Mouse (Mus musculus) lung, postnatal 36 days (tissue): Measurements from ENCODE around the gene Tmbim6.

Source experiments
- DNase-seq: peaks from one replicate; pipeline ENCODE4 v3.0.0; 2022; ENCODE audit warnings: mixed read lengths

The Tmbim6 gene

DNA sequence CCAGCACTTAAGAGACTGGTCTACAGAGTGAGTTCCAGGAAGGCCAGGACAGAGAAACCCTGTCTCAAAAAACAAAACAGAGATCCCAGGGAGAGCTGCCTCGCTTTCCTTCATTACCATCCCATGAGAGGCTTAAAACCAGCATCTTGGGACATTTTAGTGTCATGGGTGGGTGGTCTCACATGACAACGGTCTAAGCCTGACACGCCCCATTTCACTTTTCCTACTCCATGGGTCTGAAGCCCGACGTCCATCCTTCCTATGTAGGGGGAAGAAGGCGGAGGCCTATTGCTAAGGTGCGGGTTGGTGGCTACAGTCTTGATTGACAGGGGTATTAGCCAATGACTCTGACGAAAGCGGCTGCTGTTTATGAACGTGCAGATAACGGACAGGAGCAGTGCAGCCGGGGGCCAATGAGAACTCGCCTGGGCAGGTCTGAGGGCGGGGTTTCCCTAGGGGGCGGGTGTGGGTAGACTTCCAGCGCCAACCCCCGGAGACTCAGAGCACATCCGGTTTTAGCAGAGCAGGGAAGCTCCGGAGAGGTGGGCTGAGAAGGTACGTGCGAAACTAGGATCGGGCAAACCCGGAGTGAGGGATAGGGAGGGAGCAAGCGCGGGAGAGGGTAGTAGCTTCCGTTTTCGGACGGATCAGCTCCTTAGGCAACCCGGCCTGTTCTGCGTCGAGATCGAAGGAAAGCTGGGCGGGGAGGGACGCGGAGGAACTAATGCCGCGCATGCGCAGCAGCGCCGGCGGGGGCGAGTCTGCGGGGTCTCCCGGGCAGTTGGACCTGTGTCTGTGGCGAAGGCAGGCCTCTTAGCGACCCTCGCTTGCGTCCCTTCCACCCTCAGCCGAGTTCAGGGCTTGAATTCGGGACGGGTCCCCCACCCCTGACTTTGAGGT, at the start of gene Tmbim6:
Gene Tmbim6 (plus strand): TSS at position 397 of the 900 bp plus-strand sequence.
- peak; percentile 100 for DNase-seq

DNA sequence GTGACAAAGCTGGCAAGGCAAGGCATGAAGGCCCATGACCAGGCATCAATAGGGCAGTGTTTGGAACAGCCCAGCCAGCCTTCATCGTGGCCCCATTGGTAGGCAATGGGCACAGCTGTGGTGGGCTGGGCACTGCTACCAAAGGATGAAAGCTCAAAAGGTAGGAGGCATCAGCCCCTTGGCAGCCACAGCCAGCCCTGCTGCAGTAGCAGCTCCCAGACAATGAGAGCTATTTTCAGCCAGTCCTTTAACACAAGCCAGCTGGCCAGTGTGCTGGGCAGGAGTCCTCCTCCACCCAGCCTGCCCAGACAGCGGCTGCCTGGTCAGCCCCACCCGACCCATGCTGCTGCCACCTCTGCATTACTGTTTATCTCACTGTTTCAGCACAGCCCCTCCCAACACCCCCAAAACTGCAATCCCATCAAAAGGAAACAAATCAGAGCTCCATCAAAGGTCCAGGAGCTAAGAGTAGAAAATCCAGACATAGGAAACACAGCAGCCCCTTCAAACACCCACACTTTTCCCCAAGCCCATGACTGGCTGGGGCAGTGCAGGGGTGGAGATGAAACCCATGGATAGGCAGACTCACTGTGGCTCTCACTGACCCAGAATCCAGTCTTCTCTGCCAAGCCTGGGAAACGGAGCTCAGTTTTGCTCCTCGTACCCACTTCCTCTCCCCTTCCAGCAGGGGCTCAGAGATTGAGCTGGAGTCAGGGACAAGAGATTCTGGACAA, 49.1 kb upstream of the Tmbim6 start:
- peak; percentile 66 for DNase-seq

DNA sequence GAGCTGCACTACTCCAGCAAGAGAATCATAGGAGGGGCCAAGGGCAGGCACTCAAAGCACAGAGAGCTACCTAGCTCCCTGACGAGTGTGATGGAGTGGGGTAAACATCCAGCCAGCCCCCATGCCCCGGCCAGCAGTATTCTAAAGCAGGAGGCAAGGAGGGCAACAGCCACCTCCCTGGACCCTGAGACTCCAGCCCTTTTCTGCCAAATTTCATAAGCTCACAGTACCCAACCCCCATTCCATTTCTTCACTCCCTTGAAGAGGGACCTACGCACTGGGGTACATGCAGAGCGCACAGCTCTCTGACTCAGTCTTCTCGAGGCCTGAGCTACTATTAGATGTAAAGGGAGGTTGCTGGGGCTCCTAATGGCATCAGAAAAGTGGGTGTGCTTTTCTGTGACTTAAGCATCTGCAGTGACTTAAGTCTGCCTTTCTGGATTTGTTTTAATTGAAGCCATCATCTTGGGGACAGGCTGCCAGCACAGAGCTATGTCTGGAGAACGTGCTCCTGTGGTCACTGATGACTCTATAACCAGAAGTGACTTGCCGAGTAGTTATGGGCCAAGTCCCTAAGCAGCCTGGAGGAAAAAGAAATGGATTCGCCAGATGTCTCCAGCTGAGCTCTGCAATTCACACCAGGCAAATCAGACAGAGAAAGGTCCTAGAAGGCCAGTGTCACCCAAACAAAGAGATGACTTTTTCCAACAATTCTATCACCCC, 48.4 kb upstream of the Tmbim6 start:
- peak; percentile 57 for DNase-seq

DNA sequence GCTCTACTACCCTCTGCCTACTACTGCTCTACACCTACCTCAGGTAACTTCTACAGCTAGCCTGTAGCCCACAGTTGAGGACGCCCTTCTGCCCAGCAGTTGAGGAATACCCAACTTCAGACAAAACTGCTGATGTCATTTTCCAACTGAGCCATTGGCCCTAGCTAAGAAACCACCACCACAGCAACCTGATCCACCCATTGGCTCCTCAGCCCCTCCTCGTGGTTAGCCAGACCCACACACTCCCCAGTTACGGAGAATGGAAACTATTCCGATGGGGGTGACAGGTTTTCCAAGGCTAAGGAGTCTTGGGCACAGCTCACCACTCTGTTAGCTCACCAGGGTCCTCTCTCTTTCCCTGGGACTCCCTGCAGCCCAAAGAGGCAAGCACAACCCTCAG, 47.7 kb upstream of the Tmbim6 start:
- DNase-seq = no peak

DNA sequence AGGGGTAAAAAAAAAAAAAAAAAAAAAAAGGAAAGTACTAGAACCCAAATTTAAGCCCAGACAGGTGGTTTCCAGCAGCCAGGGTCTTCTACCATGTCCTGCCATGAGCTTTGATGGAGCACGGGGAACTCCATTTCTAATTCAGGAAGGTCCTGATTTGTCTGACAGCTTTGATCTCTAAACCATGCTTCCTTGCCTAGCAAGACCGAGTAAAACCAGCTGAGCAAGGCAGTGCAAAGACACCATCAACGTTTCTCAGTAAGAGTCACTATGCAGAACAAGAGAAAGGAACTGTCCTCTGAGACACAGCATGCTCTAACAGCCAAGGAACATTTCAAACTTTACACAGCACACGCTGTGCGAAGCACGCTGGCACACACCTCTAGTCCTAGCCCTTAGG, 41.1 kb upstream of the Tmbim6 start:
- no peak for DNase-seq

DNA sequence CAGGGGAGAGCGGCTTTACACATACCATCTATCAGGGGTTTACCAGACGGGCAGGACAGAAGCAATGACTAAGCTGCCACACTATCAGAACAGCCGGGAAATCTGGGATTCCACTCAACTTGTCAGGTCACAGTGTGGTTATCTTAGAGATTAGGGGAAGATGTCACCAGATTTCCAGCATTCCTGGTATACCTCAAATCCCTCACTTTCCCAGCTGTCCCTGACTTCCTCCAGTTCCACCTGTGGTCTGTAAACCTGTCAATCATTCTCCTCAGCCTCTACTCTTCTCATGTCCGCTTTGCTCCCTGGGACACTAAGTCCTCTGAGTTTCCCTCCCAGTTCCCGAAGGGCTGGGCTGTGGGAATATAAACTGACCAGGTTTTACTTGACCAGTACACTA, 40.4 kb upstream of the Tmbim6 start:
- DNase-seq = no peak

DNA sequence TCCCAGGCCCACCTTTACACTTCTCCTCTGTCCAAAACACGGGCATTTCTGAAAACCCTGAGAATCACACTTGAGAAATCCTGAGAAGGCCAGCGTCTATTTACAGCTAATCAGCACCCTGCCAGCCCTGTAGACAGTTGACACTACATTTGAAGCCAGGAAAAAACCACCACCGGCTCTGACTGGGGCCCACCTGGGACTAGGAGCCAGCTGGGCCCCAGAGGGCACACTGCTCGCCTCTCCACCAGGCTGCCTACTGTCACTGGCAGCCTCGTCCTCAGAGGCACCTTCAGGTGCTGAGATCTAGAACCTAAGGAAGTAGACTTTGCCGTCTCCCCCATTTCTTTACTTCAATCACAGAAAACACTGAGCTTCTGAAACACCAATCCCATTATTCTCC, 37.0 kb upstream of the Tmbim6 start:
- DNase-seq = no peak

DNA sequence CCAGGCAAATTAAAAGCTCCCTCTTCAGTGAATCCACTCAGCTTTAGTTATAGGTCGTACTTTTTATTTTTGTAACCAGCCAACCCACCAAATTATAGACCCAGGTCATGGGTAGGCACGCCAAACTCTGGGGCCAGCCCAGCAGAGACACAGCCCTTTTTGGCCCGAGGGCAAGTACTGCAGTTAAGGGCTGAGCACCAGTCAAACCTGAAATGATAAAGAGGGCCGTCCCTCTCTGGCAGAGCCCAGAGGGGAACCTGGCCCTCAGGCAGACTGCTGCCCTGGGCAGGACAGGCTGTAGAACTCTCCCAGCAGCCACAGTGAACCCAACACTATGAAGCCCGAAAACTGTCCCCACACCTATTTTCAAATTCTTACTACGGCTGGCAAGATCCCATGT, 36.2 kb upstream of the Tmbim6 start:
- no peak for DNase-seq

DNA sequence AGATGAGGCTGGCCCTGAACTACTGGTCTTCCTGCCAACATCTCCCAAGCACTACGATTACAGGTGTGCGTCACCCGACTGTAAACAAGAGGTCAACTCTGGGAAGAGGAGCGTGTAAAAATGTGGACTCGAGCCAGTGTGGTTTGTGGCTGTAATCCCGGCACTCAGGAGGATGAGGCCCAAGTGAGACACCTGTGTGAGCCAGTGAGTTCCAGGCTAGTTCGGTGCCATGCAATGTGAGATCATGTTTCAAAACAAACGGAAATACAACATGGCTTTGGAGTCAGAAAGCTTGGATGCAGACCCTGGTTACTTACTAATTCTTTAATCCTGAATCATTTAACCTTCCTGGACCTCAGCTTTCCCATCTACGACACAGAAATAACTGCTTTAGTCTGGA, 33.7 kb upstream of the Tmbim6 start:
- no peak for DNase-seq

DNA sequence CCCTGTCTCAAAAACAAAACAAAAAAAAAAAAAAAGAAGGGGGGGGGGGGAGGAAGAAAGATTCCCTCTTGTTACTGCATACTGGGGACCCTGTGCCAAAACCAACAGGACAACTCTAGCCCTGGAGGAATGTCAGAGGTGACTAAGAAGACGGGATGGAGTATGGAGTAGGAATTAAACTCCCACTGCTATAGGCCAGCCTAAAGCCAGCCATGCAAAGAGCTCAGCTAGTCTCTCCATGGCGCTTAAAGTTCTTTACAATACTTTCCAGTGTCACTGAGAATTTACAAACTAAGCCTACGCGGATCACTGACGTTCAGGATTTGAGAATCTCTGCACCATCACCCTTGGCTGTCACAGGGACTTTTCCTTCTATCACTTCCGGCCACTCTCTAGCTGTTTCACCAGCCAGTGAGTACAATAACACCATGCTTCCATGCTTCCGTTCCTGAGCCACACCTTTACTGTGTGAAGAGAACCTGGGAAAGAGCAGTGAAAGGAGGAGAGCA, 28.6 kb upstream of the Tmbim6 start:
- no peak for DNase-seq

DNA sequence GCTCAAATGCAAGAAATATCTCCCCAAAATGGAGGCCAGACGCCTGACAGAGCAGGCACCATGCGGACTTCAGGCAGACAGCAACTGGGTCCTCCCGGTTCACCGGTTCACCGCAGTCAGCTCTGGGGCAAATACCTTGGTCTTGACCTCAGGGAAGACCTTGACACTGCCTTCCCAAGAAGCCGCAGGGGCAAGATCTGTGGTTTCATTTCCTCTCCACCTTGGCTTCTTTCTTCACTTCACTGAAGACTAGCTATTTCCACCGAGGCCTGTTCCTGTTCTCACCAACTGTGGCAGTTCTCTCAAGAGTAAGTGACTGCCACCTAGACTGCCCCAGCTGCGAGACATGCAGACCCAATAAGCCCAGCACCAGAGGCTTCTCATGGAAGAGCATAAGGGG, 27.8 kb upstream of the Tmbim6 start:
- DNase-seq = peak; percentile 32

DNA sequence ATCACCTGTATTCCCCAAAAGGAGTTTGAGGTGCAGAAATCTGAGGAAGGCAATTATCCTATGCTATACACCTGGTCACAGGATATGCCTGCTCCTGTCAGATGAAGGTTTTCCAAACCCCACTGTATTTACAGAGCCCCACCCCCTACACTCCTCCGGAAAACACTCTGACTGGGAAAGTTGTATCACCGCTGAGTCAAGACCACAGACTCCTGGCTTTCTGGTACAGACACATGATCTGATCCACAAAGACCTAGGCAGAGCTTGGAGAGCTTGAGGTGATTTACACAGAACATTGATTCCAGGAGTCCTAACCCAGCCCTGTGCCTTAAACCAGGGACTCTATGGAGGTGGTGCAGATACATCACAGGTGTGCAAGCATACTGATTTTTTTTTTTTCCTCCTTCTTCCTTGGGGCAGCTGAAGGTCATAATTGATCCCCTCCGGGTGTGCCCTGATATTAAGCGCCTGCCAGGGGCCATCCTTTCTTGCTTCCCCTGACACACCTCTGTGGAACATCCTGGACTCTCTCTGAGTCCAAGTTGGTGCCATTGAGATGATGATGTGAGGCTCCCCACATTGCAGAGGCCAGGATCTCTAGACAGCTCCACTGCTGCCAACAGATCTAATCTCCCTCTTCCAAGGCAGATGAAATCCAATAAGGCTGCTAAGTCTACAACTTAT, 24.0 kb upstream of the Tmbim6 start:
- peak; percentile 32 for DNase-seq

DNA sequence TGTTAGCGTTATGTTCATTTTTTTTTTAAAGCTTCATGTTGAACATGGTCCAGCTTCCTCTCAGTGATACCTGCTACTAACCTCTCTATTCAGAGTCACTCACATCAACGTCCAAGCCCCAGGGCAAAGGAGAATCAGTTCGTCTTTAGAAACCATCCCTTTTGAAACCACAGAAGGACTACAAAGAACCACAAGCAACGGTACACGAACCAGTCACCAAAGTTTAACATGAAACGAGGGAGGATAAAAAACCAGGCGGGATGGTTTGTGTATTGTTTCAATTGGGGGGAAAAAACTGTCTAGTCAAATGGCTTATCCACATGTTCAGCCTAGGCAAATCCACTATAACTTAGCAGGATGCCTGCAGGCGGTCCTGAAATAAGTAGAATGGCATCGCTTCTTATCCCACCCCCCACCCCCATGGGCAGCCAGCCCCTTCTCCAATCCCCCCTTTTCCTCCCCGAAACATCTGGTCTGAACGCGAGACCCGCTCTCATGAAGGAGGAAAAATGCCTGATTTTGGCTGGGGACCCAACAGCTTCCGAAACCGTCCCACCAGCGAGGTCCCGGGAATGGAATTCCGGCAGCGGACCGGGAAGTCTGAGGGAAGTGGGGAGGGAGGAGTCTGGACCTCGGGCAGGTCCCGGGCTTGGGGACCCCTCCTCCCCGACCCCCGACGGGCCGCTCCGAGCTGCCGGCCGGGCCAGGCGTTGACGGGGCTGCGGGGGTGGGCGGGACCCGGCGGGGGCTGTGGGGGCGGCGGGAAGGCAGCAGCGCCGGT, 23.1 kb upstream of the Tmbim6 start:
- peak; percentile 50 for DNase-seq

DNA sequence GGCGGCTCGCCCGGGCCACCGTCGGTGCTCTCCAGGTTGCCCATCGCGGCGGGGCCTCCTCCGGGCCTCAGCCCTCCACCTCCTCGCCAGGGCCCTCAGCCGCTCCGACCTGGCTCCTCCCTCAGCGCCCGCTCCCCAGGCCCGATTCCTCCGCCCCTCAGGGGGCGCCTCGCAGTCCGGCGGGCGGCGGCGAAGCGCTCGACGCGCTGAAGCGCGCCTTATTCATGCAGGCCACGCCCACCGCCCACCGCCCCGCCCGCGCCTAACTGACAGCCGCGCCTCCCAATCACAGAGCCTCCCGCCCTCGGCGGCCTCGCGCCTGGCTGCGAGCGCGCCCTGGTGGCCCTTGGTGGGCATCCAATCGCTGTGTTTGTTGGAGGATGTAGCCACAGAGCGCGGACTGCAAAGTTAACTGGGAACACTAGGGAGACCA, 22.4 kb upstream of the Tmbim6 start, which contains the start of gene Fmnl3:
Gene Fmnl3 (minus strand): TSS at position 224 of the 433 bp plus-strand sequence.
- peak; percentile 96 for DNase-seq

DNA sequence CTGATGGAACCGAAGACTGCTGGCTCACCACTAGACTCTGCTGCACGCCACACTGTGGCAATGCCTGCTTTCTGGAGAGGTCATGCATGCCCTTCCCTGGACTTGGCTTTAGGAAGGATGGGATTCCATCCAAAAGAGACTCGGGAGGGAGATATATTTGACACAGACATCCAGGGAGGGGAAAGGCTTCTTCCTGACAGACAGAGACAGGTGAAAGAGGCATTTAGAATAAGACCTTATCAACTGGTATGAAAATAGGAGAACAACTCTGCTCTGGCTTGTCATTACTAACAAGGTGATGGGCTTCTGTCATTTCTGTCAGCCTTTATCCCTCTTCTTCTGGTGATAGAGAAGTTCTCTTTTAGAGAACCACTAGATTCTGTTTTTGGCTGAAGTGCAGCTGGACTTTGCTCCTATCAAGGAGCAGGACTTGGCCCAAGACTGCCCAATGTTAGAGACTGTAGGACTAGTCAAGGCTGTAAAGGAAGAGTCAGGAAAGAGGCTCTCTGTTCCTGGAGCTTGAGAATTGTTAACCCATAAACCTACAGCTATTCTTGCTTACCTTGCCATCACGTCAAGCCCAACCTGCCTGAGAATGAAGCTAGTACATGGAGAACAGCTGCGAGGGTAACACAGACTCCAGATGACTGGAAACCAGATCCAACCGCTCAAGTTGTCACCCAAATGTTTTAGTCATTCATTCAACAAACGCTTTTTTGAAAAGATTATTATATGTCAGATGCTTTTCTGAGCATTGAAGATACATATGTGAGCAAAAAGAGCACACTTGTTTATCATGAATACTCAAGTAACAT, 20.9 kb upstream of the Tmbim6 start:
- DNase-seq = no peak

DNA sequence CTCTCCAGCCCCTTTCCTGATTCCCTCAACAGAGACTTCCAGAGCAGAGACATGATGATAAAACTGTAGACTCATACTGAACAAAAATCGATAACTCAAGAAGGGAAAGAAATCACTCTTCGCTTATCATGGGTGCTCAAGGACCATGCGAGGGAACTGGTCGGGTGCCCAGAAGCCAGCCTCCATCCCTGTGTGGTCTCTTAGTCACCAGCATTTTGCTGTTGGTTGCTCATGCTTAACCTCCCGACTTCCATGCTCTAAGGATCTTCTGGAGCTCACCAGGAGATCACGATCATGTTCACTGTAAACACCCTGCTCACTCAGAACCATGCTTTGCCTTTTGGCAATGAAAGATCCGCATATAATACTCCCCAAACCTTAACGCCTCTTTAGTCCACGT, 19.9 kb upstream of the Tmbim6 start:
- DNase-seq = no peak

DNA sequence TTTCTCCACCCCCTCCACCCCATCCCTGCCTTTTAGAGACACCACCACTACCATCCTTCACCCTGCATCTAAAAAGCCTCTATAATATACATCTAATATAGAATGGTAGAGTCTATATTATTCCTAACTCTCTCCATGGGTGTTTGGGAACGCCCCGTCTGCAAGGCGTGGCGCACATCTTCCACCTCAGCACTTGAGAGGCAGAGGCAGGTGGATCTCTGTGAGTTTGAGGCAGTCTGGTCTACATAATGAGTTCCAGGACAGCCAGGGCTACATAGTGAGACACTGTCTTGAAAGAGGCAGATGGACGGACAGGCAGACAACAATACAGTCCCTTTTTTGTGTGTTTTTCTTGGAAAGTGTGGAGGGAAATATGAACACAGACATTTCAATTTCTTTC, 17.6 kb upstream of the Tmbim6 start:
- no peak for DNase-seq

DNA sequence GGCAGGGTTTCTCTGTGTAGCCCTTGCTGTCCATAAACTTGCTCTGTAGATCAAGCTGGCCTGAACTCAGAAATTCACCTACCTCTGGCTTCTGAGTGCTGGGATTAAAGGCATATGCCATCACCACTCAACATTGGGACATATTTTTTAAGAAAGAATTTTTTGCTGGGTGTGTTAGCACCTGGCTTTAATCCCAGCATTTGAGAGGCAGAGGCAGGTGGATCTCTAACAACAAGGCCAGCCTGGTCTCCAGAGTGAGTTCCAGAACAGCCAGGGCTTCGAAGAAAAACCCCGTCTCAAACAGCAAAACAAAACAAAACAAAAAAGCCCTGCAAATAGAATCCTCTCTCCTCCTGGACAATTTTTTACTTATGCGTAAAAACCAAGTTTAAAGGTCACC, 17.1 kb upstream of the Tmbim6 start:
- DNase-seq = no peak

DNA sequence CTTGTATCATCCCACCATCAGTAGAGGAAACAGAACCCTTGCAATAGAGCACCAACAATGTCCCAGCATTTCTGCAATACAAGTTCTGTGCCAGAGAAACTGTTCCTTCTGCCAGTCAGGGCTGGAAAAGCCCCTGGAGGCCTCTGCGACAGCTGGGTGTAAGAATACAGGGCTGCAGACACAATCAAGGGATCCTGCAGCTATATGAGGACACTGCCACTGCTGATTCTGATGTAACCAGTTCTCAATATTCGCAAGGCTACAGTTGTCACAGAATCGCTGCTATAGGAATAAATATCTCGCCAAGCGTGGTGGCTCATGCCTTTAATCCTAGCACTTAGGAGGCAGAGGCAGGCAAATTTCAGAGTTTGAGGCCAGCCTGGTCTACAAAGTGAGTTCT, 16.4 kb upstream of the Tmbim6 start:
- no peak for DNase-seq

DNA sequence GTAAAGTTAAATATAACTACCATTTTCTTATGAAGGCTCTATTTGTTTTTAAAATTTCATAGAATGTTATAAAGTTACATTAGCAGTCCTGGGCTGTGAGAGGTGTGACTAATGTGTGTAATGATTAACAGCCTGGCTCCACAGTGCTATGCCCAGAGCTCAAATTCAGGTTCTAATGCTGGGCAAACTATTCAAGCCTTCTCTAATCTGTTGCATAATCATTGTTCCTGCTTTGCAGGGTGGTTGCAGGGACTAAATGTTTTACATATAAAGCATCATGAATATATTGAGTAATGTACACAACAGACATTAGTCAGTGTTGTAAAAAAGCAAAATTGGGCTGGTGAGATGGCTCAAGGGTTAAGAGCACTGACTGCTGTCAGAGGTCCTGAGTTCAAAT, 9.8 kb upstream of the Tmbim6 start:
- peak; percentile 48 for DNase-seq

DNA sequence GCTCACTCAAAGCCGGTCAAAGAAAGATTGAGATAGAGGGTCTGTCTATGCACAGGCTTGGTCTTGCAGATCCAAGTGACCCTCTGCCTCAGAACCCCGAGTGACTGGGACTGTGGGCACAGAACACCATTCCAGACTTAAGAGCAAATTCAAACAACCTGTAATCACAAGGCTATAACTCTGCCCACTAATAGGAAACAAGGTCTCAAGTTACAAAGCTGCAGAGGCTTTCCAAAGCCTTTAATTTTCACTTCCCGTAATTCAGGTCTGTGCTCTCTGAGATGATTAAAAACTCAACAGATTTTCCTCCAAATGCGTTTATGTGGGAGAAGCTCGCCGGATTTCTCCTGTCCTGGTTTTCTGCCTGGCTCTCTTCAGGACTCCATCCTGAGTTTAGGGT, 8.6 kb upstream of the Tmbim6 start:
- no peak for DNase-seq
